Mouse (Mus musculus) hindbrain, embryonic 16.5 days (tissue): ENCODE measurements at regions not wholly inside any gene's neighbourhood (a gene's known extent, or its start where the extent isn't known, plus 50 kb on each side); places are given as distances from the start of the nearest gene placed in this dataset.

ENCODE experiments used
- ATAC-seq: fragments of 200-750 bp; cut with Nextera tagmentation; 2 replicates; pipeline ENCODE4 v1.8.0; 2017; ENCODE audit warnings: moderate TSS enrichment, moderate library complexity
- H3K27ac ChIP-seq: fragments of 300-500 bp; sonication (generic); 2 replicates; pipeline ENCODE4 v1.5.1; 2014; ENCODE audit warnings: low read depth, mild to moderate bottlenecking, control low read depth, low read length, moderate library complexity
- H3K27me3 ChIP-seq: fragments of 300-500 bp; sonication (generic); replicated peaks from 2 replicates; pipeline ENCODE4 v1.6.1; 2014; ENCODE audit warnings: low read length; ENCODE audit not compliant: control insufficient read depth, insufficient read depth
- H3K36me3 ChIP-seq: fragments of 300-500 bp; sonication (generic); 2 replicates; pipeline ENCODE4 v1.6.1; 2014; ENCODE audit warnings: mild to moderate bottlenecking, low read length, moderate library complexity, mixed read lengths; ENCODE audit not compliant: control insufficient read depth, insufficient read depth
- H3K4me1 ChIP-seq: fragments of 300-500 bp; sonication (generic); 2 replicates; pipeline ENCODE4 v1.6.1; 2014; ENCODE audit warnings: low read depth, low read length; ENCODE audit not compliant: control insufficient read depth, insufficient read depth
- H3K4me2 ChIP-seq: fragments of 300-500 bp; sonication (generic); 2 replicates; pipeline ENCODE4 v1.6.1; 2014; ENCODE audit warnings: mild to moderate bottlenecking, low read length, control low read depth, moderate library complexity
- H3K4me3 ChIP-seq: fragments of 300-500 bp; sonication (generic); 2 replicates; pipeline ENCODE4 v1.5.1; 2014; ENCODE audit warnings: mild to moderate bottlenecking, low read length, control low read depth, moderate library complexity
- H3K9ac ChIP-seq: fragments of 300-500 bp; sonication (generic); 2 replicates; pipeline ENCODE4 v1.6.1; 2014; ENCODE audit warnings: low read depth, mild to moderate bottlenecking, control low read depth, low read length, moderate library complexity
- H3K9me3 ChIP-seq: fragments of 300-500 bp; sonication (generic); 2 replicates; pipeline ENCODE4 v1.6.1; 2014; ENCODE audit warnings: mild to moderate bottlenecking, low read length, moderate library complexity; ENCODE audit not compliant: control insufficient read depth
- WGBS: fragments of 180-500 bp; shearing (Covaris S2); extraction: QIAGEN DNeasy Blood & Tissue Kit; methylation state at CpG from one replicate; pipeline ENCODE4 v1.1.7; 2014; 5-methylcytosine and 5-hydroxymethylcytosine counted together

DNA sequence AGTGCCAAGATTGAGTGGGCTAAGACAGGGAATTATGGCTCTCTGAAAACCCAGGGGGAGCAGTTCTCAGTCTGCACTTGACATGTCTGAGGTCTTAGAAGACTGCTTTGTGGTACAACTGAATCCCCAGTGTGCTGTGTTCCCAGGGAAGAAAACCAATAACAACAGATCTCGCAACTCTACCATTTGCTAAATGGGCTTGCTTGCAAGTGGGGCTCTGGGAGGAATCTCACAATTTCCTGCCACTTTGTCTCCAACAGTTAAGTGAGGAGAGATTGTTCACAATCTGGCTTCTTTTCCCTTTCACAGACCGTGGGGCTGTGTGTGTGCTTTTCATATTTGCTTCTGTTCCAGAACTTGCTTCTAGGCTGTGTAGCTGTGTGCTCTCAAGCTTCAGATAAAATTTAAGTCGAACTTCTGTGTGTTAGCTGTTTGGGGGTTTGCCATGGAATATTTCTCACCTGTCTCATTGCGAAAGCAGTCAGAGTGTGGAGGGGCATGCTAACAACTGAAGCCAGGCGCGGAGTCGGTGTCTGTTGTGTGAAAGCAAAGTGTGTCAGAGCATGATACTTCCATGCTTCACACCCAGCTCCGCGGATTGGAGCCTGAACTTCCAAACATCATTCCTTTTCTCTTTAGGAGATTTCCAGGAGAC, 108.8 kb upstream of the Col8a1 start:
- no peak overlapping the region for H3K27ac ChIP-seq
- H3K27me3 ChIP-seq: no peaks in the 10 kb centered on the region
- no peak overlapping the region for H3K4me3 ChIP-seq
- H3K9me3 ChIP-seq: no peaks in the 10 kb centered on the region
- H3K36me3 ChIP-seq: no peaks in the 10 kb centered on the region
- 81% methylated on average over 9 of the region's 9 CpGs for whole genome bisulfite sequencing
- ATAC-seq: no peak
- H3K4me1 ChIP-seq: peaks cover 3% of the 10 kb centered on the region; the same call in 1 of the 2 replicates
- no peak overlapping the region for H3K9ac ChIP-seq
- no peak overlapping the region for H3K4me2 ChIP-seq

DNA sequence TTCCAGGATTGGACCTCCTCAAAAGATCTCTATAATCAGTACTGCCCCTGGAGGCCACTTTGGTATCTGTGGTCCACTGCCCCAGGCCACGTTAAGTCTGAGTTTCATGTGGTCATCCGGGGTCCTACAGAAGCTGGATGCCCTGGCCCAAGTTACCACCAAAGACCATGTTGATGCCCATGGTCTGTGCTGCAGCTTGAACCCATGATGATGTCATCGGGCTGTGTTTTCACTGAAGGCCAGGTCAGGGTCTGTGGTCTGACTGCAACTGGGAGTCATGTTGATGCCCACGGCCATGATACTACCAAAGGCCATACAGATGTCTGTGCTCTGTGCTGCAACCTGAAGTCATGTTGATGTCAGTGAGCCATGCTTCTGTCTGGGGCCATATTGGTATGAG, 122.3 kb upstream of the Col8a1 start:
- Histone ChIP-seq H3K4me2 (no peak overlapping the region), H3K27ac (no peak overlapping the region), H3K27me3 (no peaks in the 10 kb centered on the region), H3K9me3 (no peaks in the 10 kb centered on the region), H3K4me3 (no peak overlapping the region), H3K4me1 (no peaks in the 10 kb centered on the region), H3K36me3 (no peaks in the 10 kb centered on the region), H3K9ac (no peak overlapping the region)
- no peak for ATAC-seq
- whole genome bisulfite sequencing: 95% methylated on average over 4 of the region's 4 CpGs

DNA sequence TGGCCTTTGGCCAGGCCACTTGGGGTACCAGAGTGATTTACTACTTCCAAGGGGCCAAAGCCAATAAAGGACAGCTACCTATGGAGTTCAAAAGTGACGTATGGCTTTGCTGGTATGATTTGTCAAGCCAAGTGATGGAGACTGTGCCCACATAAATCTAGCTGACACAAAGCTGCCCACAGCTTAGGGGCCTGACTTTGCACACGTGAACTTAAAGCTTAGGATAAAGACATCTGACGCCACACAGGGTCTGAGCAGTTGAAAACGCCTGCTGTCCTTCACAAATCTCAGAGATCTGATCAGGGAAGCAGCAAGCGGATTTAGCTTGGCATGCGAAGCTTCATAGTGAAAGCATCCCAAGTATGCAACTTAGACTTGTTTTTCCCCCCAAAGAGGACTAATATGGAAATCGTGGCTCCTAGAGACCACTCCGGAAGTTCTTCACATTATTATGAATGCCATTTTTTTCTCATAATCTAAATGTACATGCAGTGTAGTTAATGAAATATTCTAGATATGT, 127.1 kb upstream of the Col8a1 start:
- H3K36me3 ChIP-seq: no peaks in the 10 kb centered on the region
- WGBS: 77% methylated on average over 8 of the region's 8 CpGs
- ATAC-seq: no peak
- H3K4me2 ChIP-seq: no peak overlapping the region
- no peaks in the 10 kb centered on the region for H3K9me3 ChIP-seq
- H3K4me3 ChIP-seq: no peak overlapping the region
- H3K4me1 ChIP-seq: no peaks in the 10 kb centered on the region
- no peaks in the 10 kb centered on the region for H3K27me3 ChIP-seq
- no peak overlapping the region for H3K27ac ChIP-seq
- no peak overlapping the region for H3K9ac ChIP-seq

DNA sequence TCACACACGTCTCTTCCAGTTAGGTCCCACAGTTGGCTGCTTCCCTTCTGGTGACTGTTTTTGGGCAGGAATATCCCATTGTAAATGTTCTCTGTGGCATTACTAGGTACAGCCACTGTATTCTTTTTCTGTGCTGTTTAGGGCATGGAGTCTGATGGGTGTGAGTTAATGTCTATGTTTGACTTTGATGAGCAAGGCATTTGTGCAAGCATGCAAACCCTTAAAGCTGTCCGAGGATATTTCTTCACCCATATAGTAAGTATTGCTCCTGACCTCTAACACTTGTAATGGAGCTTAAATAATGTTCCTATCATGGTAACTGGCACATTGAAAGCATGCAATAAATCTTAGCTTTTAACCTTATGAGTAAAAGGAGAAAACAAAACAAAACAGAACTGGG, 133.6 kb upstream of the Col8a1 start:
- no peaks in the 10 kb centered on the region for H3K9me3 ChIP-seq
- H3K36me3 ChIP-seq: no peaks in the 10 kb centered on the region
- no peak overlapping the region for H3K4me3 ChIP-seq
- H3K4me2 ChIP-seq: no peak overlapping the region
- H3K27ac ChIP-seq: no peak overlapping the region
- H3K27me3 ChIP-seq: no peaks in the 10 kb centered on the region
- H3K4me1 ChIP-seq: no peaks in the 10 kb centered on the region
- no peak for ATAC-seq
- no peak overlapping the region for H3K9ac ChIP-seq
- WGBS: 35% methylated on average over 2 of the region's 2 CpGs

DNA sequence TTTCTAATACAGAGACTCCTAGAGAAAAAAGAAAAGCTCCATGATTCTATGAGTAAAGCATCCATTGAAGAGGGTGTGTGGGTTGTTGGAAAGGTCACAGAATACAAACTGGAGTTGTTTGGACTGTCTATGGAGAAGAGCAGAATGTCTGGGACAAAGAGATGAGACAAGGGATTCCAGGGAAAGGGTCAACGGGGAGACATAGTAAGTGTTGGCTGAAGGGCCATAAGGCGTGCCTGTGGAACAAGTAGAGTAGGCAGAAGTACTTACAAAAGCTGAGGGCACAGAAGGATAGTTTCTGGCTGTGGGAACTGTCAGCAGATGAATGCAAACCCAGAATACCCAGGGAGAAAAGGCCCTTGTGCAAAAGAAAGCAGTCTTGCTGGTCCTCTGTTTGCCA, 134.0 kb upstream of the Col8a1 start:
- no peak overlapping the region for H3K4me2 ChIP-seq
- no peak overlapping the region for H3K4me3 ChIP-seq
- no peaks in the 10 kb centered on the region for H3K9me3 ChIP-seq
- H3K27ac ChIP-seq: no peak overlapping the region
- ATAC-seq: peak; percentile 48; the same call in 1 of the 2 replicates
- no peaks in the 10 kb centered on the region for H3K36me3 ChIP-seq
- 33% methylated on average over 2 of the region's 2 CpGs for WGBS
- no peaks in the 10 kb centered on the region for H3K4me1 ChIP-seq
- H3K9ac ChIP-seq: no peak overlapping the region
- H3K27me3 ChIP-seq: no peaks in the 10 kb centered on the region

DNA sequence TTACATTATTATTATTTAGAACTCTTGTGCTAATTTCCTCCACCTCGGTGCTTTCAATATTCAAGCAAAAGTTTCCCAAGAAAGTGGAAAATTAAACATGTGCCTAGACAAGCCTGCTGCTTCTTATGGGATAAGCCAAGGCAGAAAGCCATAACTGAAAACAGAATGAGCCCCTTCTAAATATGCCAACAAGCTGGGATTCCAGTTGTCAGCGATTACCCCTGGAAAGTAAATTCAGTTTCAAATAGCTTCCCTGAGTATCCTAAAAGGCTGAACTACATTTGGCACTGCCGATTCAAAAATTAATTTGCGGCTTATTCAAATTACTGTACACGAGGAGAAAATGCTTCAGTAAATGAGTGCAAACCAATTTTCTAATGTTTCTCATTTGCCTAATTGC, 135.6 kb upstream of the Col8a1 start:
- no peak for ATAC-seq
- no peaks in the 10 kb centered on the region for H3K27me3 ChIP-seq
- 71% methylated on average over 5 of the region's 5 CpGs for WGBS
- H3K27ac ChIP-seq: no peak overlapping the region
- no peaks in the 10 kb centered on the region for H3K9me3 ChIP-seq
- no peaks in the 10 kb centered on the region for H3K4me1 ChIP-seq
- H3K36me3 ChIP-seq: no peaks in the 10 kb centered on the region
- H3K4me2 ChIP-seq: no peak overlapping the region
- no peak overlapping the region for H3K4me3 ChIP-seq
- H3K9ac ChIP-seq: no peak overlapping the region

DNA sequence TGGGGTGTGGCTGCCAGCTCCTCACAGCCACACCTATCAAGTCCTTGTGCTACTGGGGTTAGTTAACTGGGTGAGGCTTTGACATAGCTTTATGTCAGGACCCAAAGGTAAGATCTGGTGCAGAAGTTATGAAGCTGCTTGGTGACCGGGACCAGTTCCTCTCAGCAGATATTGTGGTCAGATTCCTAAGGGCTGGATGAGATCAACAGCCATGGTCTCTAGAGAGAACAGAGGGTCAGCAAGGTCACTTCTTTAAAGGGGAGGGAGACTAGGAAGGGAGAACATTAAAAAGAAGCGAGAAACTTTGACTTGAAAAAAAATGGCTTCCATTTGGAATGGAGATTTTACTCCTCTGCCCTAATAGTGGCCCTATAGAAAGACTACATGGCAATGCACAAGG, 138.6 kb upstream of the Col8a1 start:
- Histone ChIP-seq H3K9ac (no peak overlapping the region), H3K4me3 (no peak overlapping the region), H3K27me3 (no peaks in the 10 kb centered on the region), H3K4me1 (no peaks in the 10 kb centered on the region), H3K4me2 (no peak overlapping the region), H3K27ac (no peak overlapping the region), H3K9me3 (no peaks in the 10 kb centered on the region), H3K36me3 (no peaks in the 10 kb centered on the region)
- WGBS: 86% methylated on average over 2 of the region's 2 CpGs
- no peak for ATAC-seq

DNA sequence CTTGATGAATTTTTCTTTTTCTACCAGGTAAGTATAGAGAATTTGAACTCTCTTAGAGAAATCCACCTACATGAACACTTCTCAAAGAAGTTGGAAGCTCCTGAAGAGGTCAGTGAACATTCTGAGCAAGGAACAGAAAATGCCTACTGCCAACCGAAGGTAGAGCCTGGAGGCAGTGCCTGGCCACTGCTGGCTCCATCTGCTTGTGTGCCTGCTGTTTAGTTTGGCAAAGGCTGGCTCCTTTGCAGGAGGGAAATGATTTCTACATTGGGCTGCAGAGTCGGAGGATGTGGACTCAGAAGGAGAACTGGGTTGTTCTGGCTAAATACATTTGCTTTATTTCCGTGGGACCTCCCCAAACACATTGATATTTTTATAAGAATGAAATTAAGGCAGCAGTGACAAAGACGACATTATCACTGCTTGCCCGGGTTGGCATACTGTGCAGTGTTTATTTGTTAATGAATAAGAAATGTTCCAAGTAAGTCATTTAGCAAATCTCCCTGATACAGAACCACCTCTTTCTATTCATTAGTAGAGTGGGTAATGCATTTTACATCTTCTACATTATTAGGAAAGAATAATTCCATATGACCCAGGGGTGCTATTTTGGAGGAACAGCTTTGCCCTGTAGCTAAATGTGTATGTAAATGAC, 139.3 kb upstream of the Col8a1 start:
- ATAC-seq: peak; percentile 61
- Histone ChIP-seq H3K4me2 (no peak overlapping the region), H3K36me3 (no peaks in the 10 kb centered on the region), H3K4me3 (no peak overlapping the region), H3K9ac (no peak overlapping the region), H3K27me3 (no peaks in the 10 kb centered on the region), H3K27ac (no peak overlapping the region), H3K4me1 (no peaks in the 10 kb centered on the region), H3K9me3 (no peaks in the 10 kb centered on the region)
- WGBS: 60% methylated on average over 5 of the region's 5 CpGs

DNA sequence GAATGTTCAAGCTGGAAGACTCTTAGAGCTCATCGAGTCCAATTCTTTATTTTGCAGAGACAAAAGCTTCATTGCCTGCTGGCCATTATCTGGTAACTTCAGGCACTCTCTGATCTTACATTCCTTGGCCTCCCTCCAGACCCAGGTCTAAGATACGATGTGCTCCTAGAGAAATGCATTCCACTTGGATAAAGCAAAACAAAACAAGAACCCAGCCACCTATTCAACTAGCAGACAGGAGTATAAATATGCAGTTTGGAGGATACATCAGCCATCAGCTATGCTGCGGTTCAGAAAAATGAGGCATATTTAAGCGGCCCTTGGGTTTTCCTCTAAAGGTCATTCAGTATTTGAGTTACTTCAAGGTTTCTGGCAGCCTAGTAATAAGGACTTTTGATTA, 146.5 kb upstream of the Col8a1 start:
- Histone ChIP-seq H3K4me1 (no peaks in the 10 kb centered on the region), H3K27me3 (no peaks in the 10 kb centered on the region), H3K36me3 (no peaks in the 10 kb centered on the region), H3K4me2 (no peak overlapping the region), H3K4me3 (no peak overlapping the region), H3K9me3 (no peaks in the 10 kb centered on the region), H3K9ac (no peak overlapping the region), H3K27ac (no peak overlapping the region)
- 50% methylated on average over 4 of the region's 4 CpGs for WGBS
- ATAC-seq: no peak
